Mouse (Mus musculus) liver, postnatal 0 days (tissue): Measurements from ENCODE around the gene Rslcan18.

Experiments used
- CTCF ChIP-seq: sonication (generic); IDR thresholded peaks from 2 replicates; pipeline ENCODE4 v1.5.1; 2016; ENCODE audit warnings: antibody characterized with exemption, low read depth
- EP300 ChIP-seq: IDR thresholded peaks from 2 replicates; pipeline ENCODE4 v1.6.1; 2016; ENCODE audit warnings: antibody characterized with exemption, low read depth, mild to moderate bottlenecking

DNA sequence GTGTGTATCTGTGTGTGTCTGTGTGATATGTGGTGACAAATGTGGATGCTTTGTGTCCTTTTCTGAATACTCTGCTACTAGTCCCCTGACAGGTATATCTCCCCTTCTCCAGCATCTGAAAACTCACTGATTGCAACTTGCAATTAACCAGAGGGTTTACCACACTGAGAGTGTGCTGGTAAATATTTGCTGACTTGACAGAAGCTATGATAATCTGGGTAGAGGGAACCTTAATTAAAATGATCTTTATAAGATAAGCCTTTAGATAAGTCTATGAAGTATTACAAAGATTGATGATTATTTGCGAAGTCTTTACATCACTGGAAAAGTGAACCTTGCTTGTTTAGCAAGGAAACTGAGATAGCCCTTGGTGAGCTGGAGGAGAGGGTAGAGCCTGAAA is 8.4 kb upstream of the Rslcan18 start:
- TF ChIP-seq CTCF, result no peak
- TF ChIP-seq EP300, result no peak
